22 mouse cellular contexts compared by ENCODE assay signal in the genomic region with DNA sequence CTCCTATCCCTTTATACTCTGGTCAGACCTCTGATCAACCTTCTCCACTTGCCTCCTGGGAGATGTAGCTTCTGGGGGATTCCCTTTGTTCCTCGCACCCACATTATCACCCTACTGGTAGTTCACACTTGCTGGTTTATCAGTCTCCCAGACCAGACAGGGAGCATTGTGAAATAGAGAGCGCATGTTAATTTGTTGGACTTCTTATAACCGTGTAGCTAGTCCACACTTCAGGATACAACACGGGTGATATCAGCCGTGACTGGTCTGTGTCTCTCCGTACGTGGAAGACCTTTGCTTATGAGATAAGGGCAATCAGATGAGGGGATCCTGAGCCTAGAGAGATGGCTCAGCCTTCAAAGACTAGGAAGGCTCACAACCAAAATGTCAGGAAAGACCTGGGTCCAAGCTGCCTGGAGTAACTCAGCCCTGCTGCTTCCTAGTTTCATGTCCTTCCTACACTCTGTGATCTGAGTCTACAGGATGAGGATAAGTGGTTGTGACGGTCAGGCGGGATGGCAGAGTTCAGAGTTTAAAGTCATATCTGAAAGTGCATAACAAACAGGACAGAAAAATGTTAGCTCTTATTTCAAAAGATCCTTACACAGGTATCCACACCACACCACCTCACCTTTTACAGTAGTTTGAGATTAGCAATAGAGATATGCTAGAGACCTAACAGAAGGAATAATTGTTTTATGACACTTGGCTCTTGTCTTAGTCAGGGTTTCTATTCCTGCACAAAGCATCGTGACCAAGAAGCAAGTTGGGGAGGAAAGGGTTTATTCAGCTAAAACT. TPM values are rescaled to one million over a fixed set of nuclear protein-coding genes. Genes with fewer than 3 reads are reported as not detected.
DNase-seq lines count a peak whose midpoint lies in the region; ATAC-seq and TF ChIP-seq lines count a peak whose summit lies in the region.
"Had no signal": no experiment of that assay in that cellular context is flagged by ENCODE, and none has a peak within 500 bp of the region (broad histone marks: within the 10 kb centered on the region; RNA-seq: fewer than 3 reads in every experiment).

No protein-coding gene starts in this region.

- no peak for DNase-seq in liver, embryonic 11.5 days (ENCODE audit: low spot score)
- DNase-seq in liver, result no peak
- no peak for DNase-seq in right cerebral cortex, postnatal 25 days
- no peak for DNase-seq in spleen, adult 12 weeks (ENCODE audit: low spot score)
- DNase-seq: adrenal gland, postnatal 25 days; cerebellum, adult 2 months; cerebellum, postnatal 14 days; embryo, embryonic 11 days; gastrocnemius, postnatal 36 days; heart, adult 18-20 months; heart, postnatal 10 days had no signal

- H3K4me1 ChIP-seq in liver, embryonic 11.5 days (replicated peaks; ENCODE audit: control insufficient read depth, insufficient read depth, low read length), result peaks cover 9% of the 10 kb centered on the region
- H3K4me1 ChIP-seq in intestine, postnatal 0 days (replicated peaks; ENCODE audit: control insufficient read depth, insufficient read depth, low read length), result no peaks in the 10 kb centered on the region
- peaks cover 39% of the 10 kb centered on the region for H3K4me1 ChIP-seq in liver, embryonic 15.5 days (replicated peaks)
- H3K4me1 ChIP-seq: heart, embryonic 10.5 days had no signal

- H3K27me3 ChIP-seq in liver, embryonic 11.5 days (replicated peaks; ENCODE audit: control insufficient read depth, insufficient read depth, low read length), result no peaks in the 10 kb centered on the region
- no peaks in the 10 kb centered on the region for H3K27me3 ChIP-seq in intestine, postnatal 0 days (replicated peaks; ENCODE audit: control insufficient read depth, insufficient read depth, low read length)
- peaks cover 10% of the 10 kb centered on the region; the same call in 1 of the 2 replicates for H3K27me3 ChIP-seq in liver, embryonic 15.5 days
- H3K27me3 ChIP-seq: CH12.LX; embryonic facial prominence, embryonic 15.5 days; forebrain, embryonic 15.5 days; hindbrain, embryonic 13.5 days; Patski had no signal

- WGBS in liver, embryonic 11.5 days, result 50% methylated on average over 10 of the region's 10 CpGs
- 45% methylated on average over 10 of the region's 10 CpGs for WGBS in intestine, postnatal 0 days
- WGBS in liver, embryonic 15.5 days (ENCODE audit: insufficient replicate concordance), result 28% methylated on average over 10 of the region's 10 CpGs

- peak; percentile 22; the same call in 1 of the 2 replicates for ATAC-seq in liver, embryonic 11.5 days (replicated peaks; ENCODE audit: low FRiP score)
- ATAC-seq in intestine, postnatal 0 days, result no peak
- ATAC-seq in liver, embryonic 15.5 days (ENCODE audit: insufficient read depth), result peak; percentile 41; the same call in 1 of the 2 replicates
- peak; percentile 52 for ATAC-seq in megakaryocyte-erythroid progenitor cell, adult 5-6 weeks (replicated peaks; ENCODE audit: low FRiP score, low TSS enrichment, poor library complexity, severe bottlenecking)
- ATAC-seq: activated CD4-positive, CD25-positive, alpha-beta regulatory T cell, adult 4 months; forebrain, embryonic 15.5 days had no signal

- TF ChIP-seq CTCF in intestine, postnatal 0 days (IDR thresholded peaks at IDR 0.05; ENCODE audit: low read depth), result no peak

- no peak overlapping the region for H3K9ac ChIP-seq in liver, embryonic 11.5 days (ENCODE audit: low read depth, low read length)
- no peak overlapping the region for H3K9ac ChIP-seq in intestine, postnatal 0 days (ENCODE audit: low read depth, low read length)
- no peak overlapping the region; the same call in 1 of the 2 replicates for H3K9ac ChIP-seq in liver, embryonic 15.5 days
- H3K9ac ChIP-seq: embryonic facial prominence, embryonic 15.5 days; forebrain, embryonic 15.5 days; hindbrain, embryonic 13.5 days had no signal

- no peaks in the 10 kb centered on the region for H3K36me3 ChIP-seq in liver, embryonic 11.5 days (ENCODE audit: control insufficient read depth, insufficient read depth, low read length)
- no peaks in the 10 kb centered on the region for H3K36me3 ChIP-seq in intestine, postnatal 0 days (ENCODE audit: control insufficient read depth, insufficient read depth)
- H3K36me3 ChIP-seq in liver, embryonic 15.5 days (replicated peaks), result no peaks in the 10 kb centered on the region
- H3K36me3 ChIP-seq: embryonic facial prominence, embryonic 15.5 days; heart, embryonic 10.5 days had no signal

- no peak overlapping the region for H3K27ac ChIP-seq in liver, embryonic 11.5 days (ENCODE audit: low read depth, low read length)
- H3K27ac ChIP-seq in intestine, postnatal 0 days (ENCODE audit: low read depth, low read length), result no peak overlapping the region
- H3K27ac ChIP-seq in liver, embryonic 15.5 days (replicated peaks), result no peak overlapping the region
- H3K27ac ChIP-seq: embryonic facial prominence, embryonic 15.5 days; forebrain, embryonic 15.5 days; heart, embryonic 10.5 days; hindbrain, embryonic 13.5 days had no signal

- H3K4me2 ChIP-seq in liver, embryonic 11.5 days, result no peak overlapping the region
- H3K4me2 ChIP-seq in intestine, postnatal 0 days (replicated peaks; ENCODE audit: low read depth), result peak overlapping the region; percentile 28; the same call in 1 of the 2 replicates
- H3K4me2 ChIP-seq in liver, embryonic 15.5 days, result peak overlapping the region; percentile 25
- H3K4me2 ChIP-seq: embryonic facial prominence, embryonic 15.5 days; forebrain, embryonic 15.5 days; hindbrain, embryonic 13.5 days had no signal

- H3K4me3 ChIP-seq in liver, embryonic 11.5 days (ENCODE audit: low read depth, low read length), result no peak overlapping the region
- no peak overlapping the region for H3K4me3 ChIP-seq in intestine, postnatal 0 days (ENCODE audit: low read depth, low read length)
- H3K4me3 ChIP-seq in liver, embryonic 15.5 days (replicated peaks), result no peak overlapping the region
- H3K4me3 ChIP-seq: embryonic facial prominence, embryonic 15.5 days; erythroblast, embryonic 14.5 days; forebrain, embryonic 15.5 days; heart, embryonic 10.5 days; hindbrain, embryonic 13.5 days had no signal

- no peaks in the 10 kb centered on the region for H3K9me3 ChIP-seq in liver, embryonic 11.5 days (ENCODE audit: control insufficient read depth, low read length)
- no peaks in the 10 kb centered on the region for H3K9me3 ChIP-seq in intestine, postnatal 0 days (ENCODE audit: control insufficient read depth)
- no peaks in the 10 kb centered on the region for H3K9me3 ChIP-seq in liver, embryonic 15.5 days (replicated peaks)
- H3K9me3 ChIP-seq: embryonic facial prominence, embryonic 15.5 days; forebrain, embryonic 15.5 days; heart, embryonic 10.5 days; hindbrain, embryonic 13.5 days had no signal

RNA-seq across cellular contexts. Expression of gene Dzip1, which starts 59.0 kb away (rescaled TPM):
- 7.2 and 7.8 TPM in 2 replicates for polyA plus RNA-seq in liver, embryonic 11.5 days (2014; fragmentation: Nextera tagmentation; extraction: Ambion mirVana)
- polyA plus RNA-seq in intestine, postnatal 0 days (2015; fragmentation: Nextera tagmentation; extraction: Ambion mirVana), result 2.7 and 3.2 TPM in 2 replicates
- polyA plus RNA-seq in liver, embryonic 15.5 days (2015; fragmentation: Nextera tagmentation; extraction: Ambion mirVana), result 1.6 and 1.9 TPM in 2 replicates
- total RNA-seq in megakaryocyte-erythroid progenitor cell, adult 5-6 weeks (2014; fragmentation: Nextera tagmentation), result 3.8 and 5.6 TPM in 2 replicates
- 0.76 and 2.8 TPM in 2 replicates for total RNA-seq in megakaryocyte-erythroid progenitor cell, adult 5-6 weeks (2017)
